Mouse (Mus musculus): ENCODE data around the gene Bach2.
A peak's percentile ranks its signal among the peaks of the same experiment; 100 is the strongest.

The Bach2 gene

DNA sequence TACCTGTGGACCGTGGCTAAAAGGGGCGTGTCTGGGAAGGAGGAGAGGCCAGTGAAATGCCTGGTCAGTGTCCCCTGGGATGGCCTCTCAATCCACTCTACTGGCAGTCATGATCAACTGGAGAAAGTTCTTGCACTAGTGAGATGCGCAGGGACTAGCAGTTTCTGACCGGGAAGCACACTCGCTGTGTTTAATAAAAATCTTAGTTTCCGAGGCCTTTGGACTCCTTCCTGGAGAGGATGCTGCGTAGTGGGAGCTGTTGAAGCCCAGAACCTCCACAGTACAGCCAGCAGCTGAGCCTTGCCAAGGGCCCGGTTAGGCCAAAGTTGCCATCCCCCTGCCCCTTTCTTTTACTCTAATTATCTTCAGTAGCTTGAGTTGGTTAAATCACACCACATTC lies 148.3 kb downstream of the Bach2 start:
- DNase-seq (ENCODE audit: low read depth, low spot score), result no peak

DNA sequence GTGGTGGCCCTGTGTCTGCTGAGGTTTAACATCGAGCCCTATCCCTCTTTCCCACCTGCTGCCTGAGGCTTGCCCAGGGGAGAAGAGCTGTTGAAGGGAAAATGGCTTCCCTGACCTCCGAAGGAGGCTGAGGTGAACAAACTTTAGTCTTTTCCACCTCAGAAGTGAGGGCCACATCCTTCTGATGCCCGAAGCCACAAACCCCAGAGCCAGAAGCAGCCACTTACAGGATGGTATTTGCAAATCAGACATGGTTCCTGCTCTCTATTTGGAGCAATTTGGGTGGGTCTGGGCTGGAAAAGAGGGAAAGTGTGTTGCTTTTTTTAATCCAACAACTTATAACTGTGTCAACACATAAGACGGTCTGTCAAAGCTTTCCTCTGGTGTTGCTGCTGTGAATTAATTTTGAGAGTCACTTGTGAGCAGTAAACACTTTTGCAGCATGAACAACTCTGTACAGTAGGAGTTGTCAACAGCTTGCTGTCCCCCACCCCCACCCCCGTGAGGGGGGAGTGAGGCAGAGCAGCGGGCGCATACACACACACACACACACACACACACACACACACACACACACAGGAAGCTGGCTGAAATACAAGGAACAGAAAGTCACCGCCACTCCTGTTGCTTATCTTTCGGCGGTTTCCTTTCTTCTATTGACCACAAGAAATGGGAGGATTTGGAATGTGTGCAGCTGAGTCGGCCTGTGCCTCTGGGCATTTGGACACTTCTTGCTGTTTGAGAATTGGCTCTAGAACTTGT lies 149.1 kb downstream of the Bach2 start:
- DNase-seq (ENCODE audit: low read depth, low spot score), result peak; percentile 85

DNA sequence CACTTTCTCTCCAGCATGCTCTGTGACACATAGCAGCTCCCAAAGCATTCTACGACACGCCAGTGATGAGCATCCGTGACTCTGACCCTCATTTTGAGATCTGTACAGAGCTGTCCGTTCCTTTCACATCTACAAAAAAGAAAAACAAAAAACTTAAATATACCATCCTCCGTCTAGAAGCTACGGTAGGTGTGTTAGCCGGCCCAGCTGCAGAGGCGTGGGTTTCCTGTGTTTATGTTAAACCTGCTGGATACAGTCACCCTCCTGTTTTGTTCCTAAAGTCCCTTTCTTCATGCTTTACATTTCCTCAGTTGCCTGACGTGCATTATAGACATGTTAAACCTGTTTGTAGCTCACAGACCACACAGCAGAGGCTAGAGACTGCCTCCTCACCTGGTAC lies 150.0 kb downstream of the Bach2 start:
- no peak for DNase-seq (ENCODE audit: low read depth, low spot score)

DNA sequence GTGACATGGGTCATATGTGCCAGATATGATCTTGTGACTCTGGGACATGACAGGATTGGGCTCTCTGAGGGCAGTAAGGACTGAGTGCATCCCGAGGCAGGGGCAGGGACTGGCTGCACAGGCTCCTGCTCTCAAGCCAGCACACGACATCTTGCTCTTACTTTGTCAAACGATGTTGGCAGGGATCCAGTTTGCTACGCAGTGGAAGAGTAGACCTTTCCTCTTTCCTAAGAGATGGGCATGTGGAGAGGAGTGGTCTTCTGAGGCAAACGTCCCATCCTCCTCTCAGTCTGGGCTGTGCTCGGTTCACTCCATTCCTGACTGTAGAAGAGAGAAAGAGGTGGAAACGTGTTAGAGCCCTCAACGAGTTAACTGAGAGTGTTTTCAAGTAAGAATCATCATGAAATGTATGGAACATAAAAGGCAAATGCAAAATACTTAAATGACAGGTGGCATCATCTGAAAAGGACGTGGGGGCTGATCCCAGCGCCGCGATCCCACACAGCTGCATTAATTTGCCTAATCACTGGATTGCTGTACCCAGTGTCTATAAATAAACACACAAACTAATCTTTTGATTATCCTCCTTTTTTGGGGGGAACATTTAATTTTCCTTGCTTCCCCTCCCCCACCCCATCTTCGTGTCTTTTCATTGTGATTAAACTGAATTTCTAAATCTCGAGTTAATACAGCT lies 150.7 kb downstream of the Bach2 start:
- no peak for DNase-seq (ENCODE audit: low read depth, low spot score)

DNA sequence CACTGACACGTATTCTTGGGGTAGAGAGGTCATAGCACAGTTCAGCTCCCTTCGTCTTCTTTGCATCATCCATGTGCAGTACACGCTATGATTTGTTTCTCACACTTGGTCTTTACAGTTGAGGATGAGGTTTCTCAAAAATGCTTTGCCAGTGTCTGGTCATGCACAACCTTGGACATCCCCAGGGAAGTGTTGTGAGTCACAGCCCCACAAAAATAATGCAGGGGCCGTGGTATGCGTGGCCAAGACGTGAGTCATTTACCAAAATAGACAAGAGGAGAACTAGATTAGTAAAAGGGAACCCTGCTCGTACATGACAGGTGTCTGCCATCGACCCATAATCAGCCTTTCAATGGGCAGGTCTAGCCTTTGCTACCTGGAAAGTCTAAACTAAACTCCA lies 152.7 kb downstream of the Bach2 start:
- peak; percentile 94 for DNase-seq (ENCODE audit: low read depth, low spot score)

DNA sequence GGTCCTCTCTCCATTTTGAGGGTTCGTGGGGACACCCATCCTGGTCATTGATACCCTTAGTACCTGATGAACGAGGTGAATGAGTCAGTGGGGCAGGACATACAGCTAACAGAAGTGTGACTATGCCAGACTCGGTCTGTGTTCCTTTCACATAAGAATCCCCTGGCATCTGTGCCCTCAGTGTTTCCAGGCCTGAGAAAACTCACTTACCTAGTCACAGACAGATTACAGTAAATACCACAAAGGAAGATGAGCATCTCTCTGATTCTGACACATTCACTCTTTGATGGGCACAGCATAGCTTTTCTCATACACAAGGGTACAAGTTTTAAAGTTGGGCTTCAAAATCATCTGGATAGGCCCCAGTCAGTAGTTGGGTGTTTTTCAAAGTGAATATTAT lies 154.6 kb downstream of the Bach2 start:
- DNase-seq (ENCODE audit: low read depth, low spot score), result no peak

DNA sequence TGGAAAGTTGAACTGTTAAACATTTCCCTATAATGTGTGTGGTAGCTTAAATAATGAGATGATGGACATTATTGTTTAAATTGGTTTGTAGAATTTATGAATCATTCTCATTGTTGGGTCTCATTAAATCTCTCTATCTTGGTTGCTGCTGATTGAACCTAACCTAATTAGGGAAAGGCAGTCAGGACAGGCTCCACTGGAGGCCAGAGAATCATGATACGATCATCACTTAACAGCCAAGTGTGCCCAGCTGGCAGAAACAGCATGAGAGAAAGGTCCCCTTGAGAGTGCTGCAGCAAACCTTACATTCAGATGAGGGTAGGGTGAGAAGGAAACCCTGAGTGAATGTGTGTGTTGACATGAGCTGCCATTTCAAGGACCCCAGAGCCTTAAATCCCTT lies 155.3 kb downstream of the Bach2 start:
- no peak for DNase-seq (ENCODE audit: low read depth, low spot score)

DNA sequence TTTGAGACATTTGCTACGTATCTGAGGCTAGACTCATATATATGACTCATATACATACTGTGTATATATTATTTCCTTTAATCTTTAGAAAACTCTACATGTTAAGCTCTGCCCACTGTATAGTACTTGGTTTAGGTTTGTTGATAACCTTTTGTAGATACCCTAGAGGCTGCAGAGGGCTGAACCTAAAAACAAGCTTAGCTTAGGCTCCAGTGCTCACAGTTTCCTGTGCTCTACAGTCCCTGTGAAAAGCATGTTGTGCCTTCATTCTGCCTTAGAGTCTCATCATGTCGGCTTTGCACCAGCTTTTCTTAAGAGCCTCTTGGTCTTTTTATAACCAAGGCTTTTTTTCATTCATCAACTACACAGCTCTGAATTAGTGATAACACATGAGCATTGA lies 156.2 kb downstream of the Bach2 start:
- DNase-seq (ENCODE audit: low read depth, low spot score), result no peak

DNA sequence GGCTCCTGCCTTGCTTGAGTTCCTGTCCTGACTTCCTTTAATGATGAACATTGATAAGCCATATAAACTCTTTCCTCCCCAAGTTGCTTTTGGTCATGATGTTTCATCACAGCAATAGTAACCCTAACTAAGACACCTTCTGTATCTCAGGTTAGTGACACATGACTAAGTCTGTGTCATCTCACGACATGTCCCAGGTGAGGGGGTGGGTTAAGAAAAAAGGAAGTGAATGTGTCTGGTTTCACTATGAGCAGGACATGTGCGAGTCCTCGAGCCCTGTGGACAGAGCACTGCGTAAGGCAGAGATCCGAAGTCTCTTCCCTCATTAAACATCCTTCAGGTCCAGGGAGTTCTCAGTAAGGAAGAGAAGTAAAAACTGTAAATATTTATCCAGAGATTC lies 162.9 kb downstream of the Bach2 start:
- DNase-seq (ENCODE audit: low read depth, low spot score), result no peak

DNA sequence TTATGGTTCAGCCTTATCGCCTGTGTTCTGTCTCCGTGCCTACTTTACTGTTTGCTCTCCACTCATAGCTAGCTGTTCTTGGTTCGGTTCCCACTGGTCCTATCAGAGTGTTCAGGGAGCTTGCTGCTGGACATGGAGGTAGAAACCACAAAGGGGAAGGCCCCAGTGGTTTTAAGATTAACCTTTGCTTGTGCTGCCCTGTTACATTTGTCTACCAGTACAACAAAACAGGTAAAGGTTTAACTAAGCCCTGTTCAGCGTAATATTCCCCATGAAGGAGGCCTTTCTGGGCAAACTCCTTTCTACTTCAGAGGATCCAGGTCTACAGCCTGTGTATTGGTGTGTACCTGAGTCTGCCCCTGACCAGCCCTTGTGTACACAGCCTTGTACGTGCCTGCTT lies 164.9 kb downstream of the Bach2 start:
- DNase-seq (ENCODE audit: low read depth, low spot score), result peak; percentile 13

DNA sequence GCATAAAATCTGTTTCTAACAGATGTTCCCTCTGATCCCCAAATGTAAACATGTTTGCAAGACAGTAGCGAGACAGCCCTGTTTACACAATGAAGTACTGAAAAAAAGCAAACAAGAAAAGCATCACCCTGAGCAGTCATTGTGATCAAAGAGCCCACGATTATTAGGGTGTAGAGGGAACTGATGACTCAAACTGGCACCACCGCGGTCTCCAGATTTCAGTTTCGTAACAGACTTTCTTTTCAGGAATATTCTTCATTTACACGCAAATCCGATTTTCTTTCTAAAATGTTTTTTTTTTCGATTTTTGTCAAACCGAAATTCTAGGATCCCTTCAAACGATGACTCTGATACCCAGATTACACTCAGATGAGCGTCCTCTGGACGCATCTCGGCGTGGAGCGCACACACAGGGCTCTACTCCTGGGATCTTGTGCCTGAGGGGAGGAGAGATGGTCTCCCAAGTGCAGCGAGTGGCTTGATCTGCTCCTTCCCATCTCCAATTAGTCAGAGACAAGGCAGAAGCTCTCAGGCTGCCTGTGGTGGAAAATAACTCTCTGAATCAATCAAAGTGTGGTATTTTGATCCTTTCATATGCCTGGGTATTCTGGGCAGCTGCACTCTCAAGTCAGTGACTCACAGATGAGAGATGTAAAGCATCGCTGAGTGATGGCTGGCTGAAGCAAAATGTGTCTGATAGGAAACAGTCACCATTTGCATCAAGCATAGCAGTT lies 166.7 kb downstream of the Bach2 start:
- DNase-seq (ENCODE audit: low read depth, low spot score), result peak; percentile 92

DNA sequence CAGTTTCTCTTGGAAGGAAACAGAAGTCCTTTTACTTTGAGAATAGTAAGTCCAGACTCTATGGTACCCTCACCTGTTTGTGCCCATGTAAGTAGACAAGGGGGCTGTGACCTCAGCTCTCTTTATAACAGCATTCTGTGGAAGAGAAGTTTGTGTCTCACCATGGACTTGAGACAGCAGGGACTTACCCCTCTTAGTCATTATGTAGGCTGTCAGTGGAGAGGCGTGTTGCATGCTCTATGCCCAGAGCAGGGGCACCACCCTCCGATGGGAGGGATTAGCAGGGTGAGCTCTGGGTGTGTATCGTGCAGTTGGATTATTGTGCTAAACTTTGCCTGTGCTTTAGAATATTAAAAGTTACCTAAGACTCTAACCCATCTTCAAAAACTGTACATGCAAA lies 167.4 kb downstream of the Bach2 start:
- DNase-seq (ENCODE audit: low read depth, low spot score), result peak; percentile 68

DNA sequence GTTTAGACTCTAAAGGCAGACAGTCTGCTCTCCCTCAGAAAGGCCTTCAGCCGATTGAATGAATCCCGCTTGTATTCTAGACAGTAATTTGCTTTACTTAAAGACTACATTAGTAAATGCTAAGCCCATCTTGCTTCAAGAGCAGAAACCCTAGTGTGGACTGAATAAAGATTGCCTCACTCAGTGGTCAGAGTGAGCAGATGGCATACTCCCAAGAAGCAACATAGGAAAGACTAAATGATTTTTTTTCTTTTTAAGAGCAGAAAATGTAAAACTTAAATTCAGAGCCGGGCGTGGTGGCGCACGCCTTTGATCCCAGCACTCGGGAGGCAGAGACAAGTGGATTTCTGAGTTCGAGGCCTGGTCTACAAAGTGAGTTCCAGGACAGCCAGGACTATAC lies 169.9 kb downstream of the Bach2 start:
- DNase-seq (ENCODE audit: low read depth, low spot score), result peak; percentile 65

DNA sequence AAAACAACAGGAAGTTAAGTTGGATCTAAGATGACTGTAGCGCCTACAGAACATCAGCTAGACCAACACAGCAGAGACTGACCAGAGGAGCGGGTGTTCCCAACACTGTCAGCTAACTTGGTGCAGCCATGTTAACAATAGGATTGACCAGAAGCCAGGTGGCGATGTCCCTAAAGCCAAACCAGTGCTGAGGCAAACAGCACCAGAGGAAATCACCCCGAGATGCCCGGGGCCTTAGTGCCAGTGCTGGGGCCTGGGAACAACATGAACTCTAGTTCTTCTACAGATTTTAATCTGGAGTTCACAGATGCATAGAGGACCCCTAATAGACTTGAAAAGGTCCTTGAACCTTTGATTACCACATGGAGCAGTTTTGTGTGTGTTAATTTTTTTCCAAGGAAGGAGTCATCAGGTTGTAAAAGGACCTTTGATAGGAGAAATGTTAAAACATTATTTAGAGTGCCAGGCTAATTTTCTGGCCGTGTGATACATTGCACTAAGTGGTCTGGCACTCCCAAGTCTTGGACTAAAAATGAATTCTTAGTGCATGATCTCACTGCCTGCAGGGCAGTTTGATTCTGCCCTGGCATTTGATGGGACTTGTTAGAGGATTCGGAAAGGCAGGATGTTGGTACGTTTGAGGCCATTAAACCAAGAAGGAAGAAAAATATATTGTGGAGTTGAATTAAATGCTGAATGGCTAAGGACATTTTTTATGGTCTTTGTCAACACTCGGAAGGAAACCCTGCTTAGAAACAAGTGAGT lies 170.7 kb downstream of the Bach2 start:
- DNase-seq (ENCODE audit: low read depth, low spot score), result peak; percentile 91

DNA sequence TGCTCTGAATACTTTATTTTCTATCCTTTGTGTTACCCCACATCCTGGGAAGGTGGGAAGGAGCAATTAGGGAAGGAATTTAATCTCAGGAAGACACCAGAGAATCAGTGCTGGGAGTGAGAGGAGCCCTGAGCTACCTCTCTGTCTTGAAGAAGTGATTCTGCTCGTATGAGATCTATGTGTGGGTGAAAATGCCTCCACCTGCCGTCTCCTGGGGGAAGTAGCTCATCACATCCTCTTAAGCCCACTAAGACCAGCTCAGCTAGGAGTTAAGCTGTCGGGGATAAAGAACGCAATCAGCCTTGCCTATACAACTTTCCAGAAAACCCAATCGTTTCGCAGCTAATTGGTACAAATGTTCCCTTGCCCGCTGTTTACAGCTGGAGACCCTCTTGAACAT lies 174.5 kb downstream of the Bach2 start:
- DNase-seq (ENCODE audit: low read depth, low spot score), result no peak

DNA sequence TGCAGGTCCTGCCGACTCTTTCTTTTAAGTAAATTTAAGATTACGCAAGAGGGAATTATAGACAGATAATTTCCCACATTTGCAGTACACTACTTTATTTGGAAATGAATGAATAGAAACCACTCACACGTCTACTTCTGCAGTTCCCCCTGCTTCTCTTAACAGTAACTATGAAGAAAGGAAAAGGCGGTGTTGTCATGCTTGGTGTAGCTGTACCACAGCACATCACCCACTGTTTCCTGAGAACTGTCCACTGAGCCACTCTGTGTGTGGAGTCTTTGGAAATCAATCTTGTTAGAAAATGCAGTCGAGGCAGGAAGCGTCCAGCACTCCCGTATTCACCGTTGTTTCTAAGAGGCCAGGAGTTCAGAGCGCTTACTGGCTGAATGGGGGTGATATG lies 174.9 kb downstream of the Bach2 start:
- no peak for DNase-seq (ENCODE audit: low read depth, low spot score)

DNA sequence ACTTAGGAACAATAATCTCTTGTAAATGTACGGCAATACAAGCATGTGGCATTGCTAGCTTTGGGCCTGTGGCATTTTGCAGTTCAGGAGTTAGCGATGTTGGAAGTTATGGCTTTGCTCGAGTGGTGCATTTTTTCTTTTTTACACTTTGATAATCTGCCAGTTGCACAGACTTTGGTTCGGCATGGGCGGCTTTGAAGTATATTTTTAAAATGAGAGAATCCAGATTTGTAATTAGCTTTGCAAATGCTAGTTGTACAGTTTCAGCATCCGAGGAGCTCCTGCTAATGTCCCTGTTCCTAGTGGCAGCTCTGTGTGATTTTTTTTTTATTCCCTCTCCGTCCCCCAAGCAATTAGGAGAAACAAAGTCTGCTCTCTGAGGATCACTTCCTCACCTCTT lies 176.4 kb downstream of the Bach2 start:
- DNase-seq (ENCODE audit: low read depth, low spot score), result no peak

DNA sequence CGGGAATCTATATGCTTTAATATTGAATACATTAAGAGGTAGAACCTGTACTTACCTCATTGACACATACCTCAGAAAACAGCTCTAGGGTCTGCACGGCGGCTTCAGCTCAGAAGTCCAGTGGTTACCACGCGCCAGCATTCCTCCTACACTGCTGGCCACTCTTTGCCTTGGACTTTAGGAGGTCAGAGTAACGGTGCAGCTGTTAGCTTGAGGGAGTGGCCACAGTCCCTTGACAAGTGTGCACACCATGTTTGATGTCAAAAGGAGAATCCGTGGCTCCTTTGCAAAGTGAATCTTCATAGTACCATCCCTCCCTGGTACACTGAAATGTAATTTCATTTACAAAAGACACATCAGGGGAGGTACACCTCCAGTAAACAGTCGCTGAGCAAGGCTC lies 179.3 kb downstream of the Bach2 start:
- DNase-seq (ENCODE audit: low read depth, low spot score), result no peak

DNA sequence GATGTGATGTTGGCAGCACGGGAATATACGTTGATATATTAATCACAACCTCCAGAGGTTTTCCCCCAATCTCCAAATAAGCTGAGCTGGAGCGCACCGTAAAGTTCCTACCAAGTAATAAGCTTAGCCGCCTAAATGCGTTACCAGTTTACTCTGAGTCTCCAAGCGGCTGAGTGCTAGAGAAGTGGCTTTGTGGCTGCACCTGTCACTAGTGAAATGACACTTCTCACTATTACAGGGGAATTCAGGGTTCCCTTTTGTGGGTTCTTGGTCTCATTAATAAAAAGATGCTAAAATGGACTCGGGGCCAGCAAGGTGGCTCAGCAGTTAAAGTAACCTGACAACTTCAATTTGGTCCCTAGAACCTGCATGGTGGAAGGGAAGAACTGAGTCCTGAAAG lies 183.0 kb downstream of the Bach2 start:
- no peak for DNase-seq (ENCODE audit: low read depth, low spot score)

DNA sequence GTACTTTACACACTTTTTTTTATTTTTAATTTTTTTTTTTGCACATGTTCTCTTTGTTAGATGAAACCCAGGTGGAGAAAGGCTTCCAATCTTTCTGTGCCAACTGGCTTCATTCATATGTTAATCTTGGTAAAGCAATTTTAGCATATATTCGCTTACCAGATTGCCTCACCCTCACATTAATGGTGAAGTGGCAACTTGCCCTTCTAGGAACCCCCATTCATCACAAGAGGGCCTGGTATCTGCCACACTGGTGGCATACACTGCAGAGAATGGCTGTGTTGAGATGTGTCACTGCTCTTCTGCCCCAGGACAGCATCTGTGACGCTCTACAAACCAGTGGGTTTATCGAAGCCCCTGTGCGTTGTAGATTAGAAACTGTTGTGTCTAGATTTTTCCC lies 183.8 kb downstream of the Bach2 start:
- no peak for DNase-seq (ENCODE audit: low read depth, low spot score)

DNA sequence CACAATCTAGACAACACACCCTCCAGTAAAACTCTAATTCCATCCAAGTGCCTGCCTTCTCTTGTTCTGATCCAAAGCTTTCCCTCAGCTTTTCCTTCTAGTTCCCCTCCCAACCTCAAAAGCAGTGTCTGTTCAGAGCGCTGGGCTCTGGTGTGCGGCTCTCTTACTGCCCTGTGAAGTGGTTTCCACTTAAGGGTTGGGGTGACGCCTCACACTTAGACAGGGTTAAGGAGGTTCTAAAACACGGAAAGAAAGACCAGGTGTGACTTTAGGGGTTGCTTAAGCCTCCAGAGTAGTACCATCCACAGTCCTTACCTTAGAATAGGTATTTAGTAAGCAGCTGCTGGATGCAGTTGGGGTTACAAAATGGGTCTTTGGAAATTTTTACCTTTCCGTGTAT lies 185.1 kb downstream of the Bach2 start:
- DNase-seq (ENCODE audit: low read depth, low spot score), result no peak

DNA sequence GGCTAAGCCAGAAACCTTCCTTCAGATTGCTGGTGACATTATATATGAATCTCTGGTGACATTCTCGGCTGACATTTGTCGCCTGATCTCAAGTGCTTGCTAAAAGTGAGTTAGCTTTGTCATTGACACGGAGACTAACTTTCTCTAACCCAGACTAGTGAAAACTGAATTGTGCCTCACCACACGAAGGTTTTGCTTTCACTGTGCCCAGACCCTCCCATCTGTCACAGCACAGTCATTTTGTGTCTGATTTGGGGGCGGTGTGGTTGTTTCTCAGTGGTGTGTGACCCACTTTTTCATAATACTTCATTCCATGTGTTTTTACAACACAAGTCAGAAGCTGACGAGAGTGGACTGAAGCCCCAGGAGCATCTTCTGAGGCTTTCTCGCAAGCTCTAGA lies 185.8 kb downstream of the Bach2 start:
- DNase-seq (ENCODE audit: low read depth, low spot score), result no peak

All from 3T3-L1 (cell line).